Mouse (Mus musculus): ENCODE measurements around the gene Pkdrej. TPM values are rescaled to one million over a fixed set of nuclear protein-coding genes. Genes with fewer than 3 reads are reported as not detected.
A peak's percentile ranks its signal among the peaks of the same experiment; 100 is the strongest.
"Not testable (repeated sequence)": the region's sequence is repeated elsewhere in the genome, so short reads cannot be mapped to it uniquely, and the experiment has no call there.

The Pkdrej gene
- polyA plus RNA-seq (2015; fragmentation: Nextera tagmentation; extraction: Ambion mirVana), result 0.20 and 0.24 TPM in 2 replicates

GRCm38 (mm10) chr15:85821203-85822010 is at the start of gene Pkdrej:
Gene Pkdrej, minus strand, starts transcription at chr15:85821734.
- Histone ChIP-seq H3K27ac (no peak within 1 kb of the TSS), H3K36me3 (no peaks in the 10 kb centered on the region), H3K4me2 (replicated peaks) (peak within 1 kb of the TSS; percentile 99), H3K9me3 (no peaks in the 10 kb centered on the region), H3K4me1 (replicated peaks) (peaks cover 10% of the 10 kb centered on the region; the same call in 1 of the 2 replicates), H3K27me3 (replicated peaks) (peaks cover 9% of the 10 kb centered on the region; the same call in 1 of the 2 replicates), H3K4me3 (replicated peaks) (peak within 1 kb of the TSS; percentile 53), H3K9ac (peak within 1 kb of the TSS; percentile 70)
- ATAC-seq, result peak; percentile 94
- 1% methylated on average over 65 of the region's 65 CpGs for WGBS

- Histone ChIP-seq H3K4me3 (replicated peaks) (no peak overlapping the region), H3K4me2 (replicated peaks) (no peak overlapping the region), H3K9ac (no peak overlapping the region), H3K27me3 (replicated peaks) (no peaks in the 10 kb centered on the region), H3K27ac (no peak overlapping the region), H3K36me3 (peaks cover 46% of the 10 kb centered on the region), H3K9me3 (no peaks in the 10 kb centered on the region), H3K4me1 (replicated peaks) (no peaks in the 10 kb centered on the region)
- peak; percentile 55; the same call in 1 of the 2 replicates for ATAC-seq
- 49% methylated on average over 6 of the region's 6 CpGs for WGBS
Measured at GRCm38 (mm10) chr15:85867696-85868095, 46.2 kb upstream of the Pkdrej start.

- not testable (repeated sequence) for H3K4me1 ChIP-seq (replicated peaks); ATAC-seq; H3K4me2 ChIP-seq (replicated peaks); H3K4me3 ChIP-seq (replicated peaks); H3K27ac ChIP-seq; H3K9me3 ChIP-seq; H3K27me3 ChIP-seq (replicated peaks); H3K9ac ChIP-seq
- peaks cover 39% of the 10 kb centered on the region for H3K36me3 ChIP-seq
- WGBS, result 92% methylated on average over 7 of the region's 7 CpGs
Measured at GRCm38 (mm10) chr15:85865913-85866312, 44.4 kb upstream of the Pkdrej start.

- Histone ChIP-seq H3K4me1 (replicated peaks) (peaks cover 13% of the 10 kb centered on the region), H3K9ac (peak within 1 kb of the TSS; percentile 77), H3K4me2 (replicated peaks) (peak within 1 kb of the TSS; percentile 83), H3K9me3 (no peaks in the 10 kb centered on the region), H3K4me3 (replicated peaks) (peak within 1 kb of the TSS; percentile 86), H3K27me3 (replicated peaks) (no peaks in the 10 kb centered on the region), H3K27ac (peak within 1 kb of the TSS; percentile 40), H3K36me3 (peaks cover 21% of the 10 kb centered on the region; the same call in 1 of the 2 replicates)
- under 1% methylated on average over 42 of the region's 42 CpGs for WGBS
- peak; percentile 99 for ATAC-seq
Measured at GRCm38 (mm10) chr15:85859490-85860031, 38.0 kb upstream of the Pkdrej start, which contains the start of gene Gtse1. Gene Gtse1, plus strand, starts transcription at chr15:85859745.

GRCm38 (mm10) chr15:85858980-85859489 is 37.5 kb upstream of the Pkdrej start:
- ATAC-seq, result peak; percentile 32
- H3K9me3 ChIP-seq, result no peaks in the 10 kb centered on the region
- H3K4me3 ChIP-seq (replicated peaks), result peak overlapping the region; percentile 86
- WGBS, result 8% methylated on average over 15 of the region's 15 CpGs
- peaks cover 21% of the 10 kb centered on the region; the same call in 1 of the 2 replicates for H3K36me3 ChIP-seq
- peak overlapping the region; percentile 83 for H3K4me2 ChIP-seq (replicated peaks)
- H3K27me3 ChIP-seq (replicated peaks), result no peaks in the 10 kb centered on the region
- peaks cover 13% of the 10 kb centered on the region for H3K4me1 ChIP-seq (replicated peaks)
- peak overlapping the region; percentile 40; the same call in 1 of the 2 replicates for H3K27ac ChIP-seq
- peak overlapping the region; percentile 77 for H3K9ac ChIP-seq

- no peaks in the 10 kb centered on the region for H3K9me3 ChIP-seq
- H3K4me3 ChIP-seq (replicated peaks), result no peak overlapping the region
- no peaks in the 10 kb centered on the region for H3K4me1 ChIP-seq (replicated peaks)
- H3K9ac ChIP-seq, result no peak overlapping the region
- H3K4me2 ChIP-seq (replicated peaks), result no peak overlapping the region
- 82% methylated on average over 12 of the region's 12 CpGs for WGBS
- no peak overlapping the region for H3K27ac ChIP-seq
- no peak for ATAC-seq
- H3K36me3 ChIP-seq, result no peaks in the 10 kb centered on the region
- no peaks in the 10 kb centered on the region for H3K27me3 ChIP-seq (replicated peaks)
Measured at GRCm38 (mm10) chr15:85851656-85852392, 30.3 kb upstream of the Pkdrej start.

GRCm38 (mm10) chr15:85845071-85845470 is 23.5 kb upstream of the Pkdrej start:
- ATAC-seq, result no peak
- no peaks in the 10 kb centered on the region for H3K4me1 ChIP-seq (replicated peaks)
- H3K9me3 ChIP-seq, result no peaks in the 10 kb centered on the region
- no peak overlapping the region for H3K9ac ChIP-seq
- H3K27me3 ChIP-seq (replicated peaks), result no peaks in the 10 kb centered on the region
- no peak overlapping the region for H3K4me2 ChIP-seq (replicated peaks)
- H3K4me3 ChIP-seq (replicated peaks), result no peak overlapping the region
- no peaks in the 10 kb centered on the region for H3K36me3 ChIP-seq
- H3K27ac ChIP-seq, result no peak overlapping the region

- H3K27ac ChIP-seq, result no peak overlapping the region
- H3K4me3 ChIP-seq (replicated peaks), result no peak overlapping the region
- no peak overlapping the region for H3K4me2 ChIP-seq (replicated peaks)
- H3K9me3 ChIP-seq, result no peaks in the 10 kb centered on the region
- no peaks in the 10 kb centered on the region for H3K27me3 ChIP-seq (replicated peaks)
- no peak overlapping the region for H3K9ac ChIP-seq
- H3K4me1 ChIP-seq (replicated peaks), result no peaks in the 10 kb centered on the region
- no peaks in the 10 kb centered on the region for H3K36me3 ChIP-seq
- 79% methylated on average over 5 of the region's 5 CpGs for WGBS
- no peak for ATAC-seq
Measured at GRCm38 (mm10) chr15:85841796-85842360, 20.3 kb upstream of the Pkdrej start.

GRCm38 (mm10) chr15:85840983-85841382 is 19.4 kb upstream of the Pkdrej start:
- Histone ChIP-seq H3K4me3 (replicated peaks) (no peak overlapping the region), H3K9me3 (no peaks in the 10 kb centered on the region), H3K27me3 (replicated peaks) (no peaks in the 10 kb centered on the region), H3K27ac (no peak overlapping the region), H3K9ac (no peak overlapping the region), H3K4me1 (replicated peaks) (no peaks in the 10 kb centered on the region), H3K4me2 (replicated peaks) (no peak overlapping the region), H3K36me3 (no peaks in the 10 kb centered on the region)
- 41% methylated on average over 6 of the region's 6 CpGs for WGBS
- ATAC-seq, result peak; percentile 31; the same call in 1 of the 2 replicates

GRCm38 (mm10) chr15:85836887-85837286 is 15.4 kb upstream of the Pkdrej start:
- H3K4me2 ChIP-seq (replicated peaks), result no peak overlapping the region
- no peaks in the 10 kb centered on the region for H3K9me3 ChIP-seq
- 89% methylated on average over 5 of the region's 5 CpGs for WGBS
- H3K36me3 ChIP-seq, result no peaks in the 10 kb centered on the region
- no peak overlapping the region for H3K9ac ChIP-seq
- H3K27ac ChIP-seq, result no peak overlapping the region
- peaks cover 7% of the 10 kb centered on the region; the same call in 1 of the 2 replicates for H3K4me1 ChIP-seq (replicated peaks)
- H3K4me3 ChIP-seq (replicated peaks), result no peak overlapping the region
- no peak for ATAC-seq
- H3K27me3 ChIP-seq (replicated peaks), result no peaks in the 10 kb centered on the region

GRCm38 (mm10) chr15:85835335-85835734 is 13.8 kb upstream of the Pkdrej start:
- no peaks in the 10 kb centered on the region for H3K27me3 ChIP-seq (replicated peaks)
- H3K36me3 ChIP-seq, result no peaks in the 10 kb centered on the region
- ATAC-seq, result no peak
- H3K4me2 ChIP-seq (replicated peaks), result no peak overlapping the region
- H3K9ac ChIP-seq, result no peak overlapping the region
- peaks cover 7% of the 10 kb centered on the region; the same call in 1 of the 2 replicates for H3K4me1 ChIP-seq (replicated peaks)
- WGBS, result 54% methylated on average over 3 of the region's 3 CpGs
- no peaks in the 10 kb centered on the region for H3K9me3 ChIP-seq
- H3K27ac ChIP-seq, result no peak overlapping the region
- no peak overlapping the region for H3K4me3 ChIP-seq (replicated peaks)
